Mouse (Mus musculus) megakaryocyte, adult 5-6 weeks (primary cell): Measurements from ENCODE around the gene Hps4. TPM values are rescaled to one million over a fixed set of nuclear protein-coding genes. Genes with fewer than 3 reads are reported as not detected.
"Not testable (repeated sequence)": the region's sequence is repeated elsewhere in the genome, so short reads cannot be mapped to it uniquely, and the experiment has no call there.

ENCODE experiments used
- ATAC-seq: 2 replicates; pipeline ENCODE4 v1.8.0; 2016; ENCODE audit warnings: mild to moderate bottlenecking, inconsistent platforms; ENCODE audit not compliant: poor library complexity, severe bottlenecking
- total RNA-seq, 2 experiments: library from RNA; stranded (forward) in 1 of 2; stranded (reverse) in 1 of 2; fragments of 153-499, 151-499 nt in 1 of 2; fragments of 221-1000, 200-1000 nt in 1 of 2; gene quantifications; 2 replicates each; pipeline versions ENCODE4 v1.2.3 to v1.2.4; 2015 to 2017

Hps4 gene
- total RNA-seq, 2 experiments from 2014 or later, result 14.9 to 18.8 TPM

DNA sequence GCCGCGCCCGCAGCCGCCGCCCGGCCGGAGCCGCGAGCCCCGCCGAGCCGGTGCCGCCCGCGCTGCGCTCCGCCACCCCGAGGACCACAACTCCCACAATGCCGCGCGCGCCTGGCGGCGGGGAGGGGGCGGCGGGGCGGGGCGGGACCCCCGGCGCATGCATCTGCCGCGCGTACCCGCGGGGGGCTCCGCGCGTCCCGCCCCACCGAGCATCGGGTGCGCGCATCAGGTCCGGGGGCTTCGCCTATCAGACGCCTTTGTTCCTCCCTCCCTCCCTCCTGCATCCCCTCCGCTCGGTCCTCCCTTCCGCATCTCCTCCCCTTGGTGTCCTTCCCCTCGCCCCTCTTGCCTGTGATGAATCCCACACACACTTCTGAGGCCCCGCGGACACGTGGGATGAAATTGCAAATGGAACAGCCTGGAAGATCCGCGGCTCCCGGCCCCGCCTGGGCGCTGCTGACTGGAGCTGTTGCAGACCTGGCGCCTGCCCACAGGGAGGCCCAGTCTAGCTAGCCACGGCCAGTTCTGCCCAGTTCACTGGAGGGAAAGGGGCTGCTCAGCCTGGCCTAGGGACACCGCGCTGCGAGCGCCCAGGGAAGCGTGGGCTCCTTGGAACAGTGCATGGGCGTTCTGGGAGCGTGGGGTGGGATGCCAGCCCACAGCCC lies 52.0 kb downstream of the Hps4 start, which contains the start of gene Asphd2:
Gene Asphd2, minus strand, starts transcription at position 88 of the 665 bp plus-strand sequence.
- no peak for ATAC-seq

DNA sequence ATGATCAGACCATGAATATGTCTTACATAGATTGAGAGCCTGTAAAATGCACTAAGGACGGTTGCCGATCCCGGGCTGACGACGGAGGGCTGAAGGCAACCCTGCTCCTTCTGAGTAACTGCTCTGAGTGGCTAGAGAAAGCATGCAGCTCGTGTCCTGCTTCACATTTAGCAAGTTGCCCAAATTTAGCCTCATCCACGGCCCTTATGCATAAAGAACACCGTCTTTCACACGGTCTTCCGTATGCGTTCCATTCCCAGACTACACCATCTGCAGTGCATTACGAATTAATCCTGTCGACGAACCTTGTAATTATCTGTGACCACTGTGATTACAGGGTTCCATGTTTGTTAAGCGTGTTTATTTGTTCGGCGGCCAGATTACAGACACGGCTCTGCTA lies 53.2 kb downstream of the Hps4 start:
- ATAC-seq, result no peak

DNA sequence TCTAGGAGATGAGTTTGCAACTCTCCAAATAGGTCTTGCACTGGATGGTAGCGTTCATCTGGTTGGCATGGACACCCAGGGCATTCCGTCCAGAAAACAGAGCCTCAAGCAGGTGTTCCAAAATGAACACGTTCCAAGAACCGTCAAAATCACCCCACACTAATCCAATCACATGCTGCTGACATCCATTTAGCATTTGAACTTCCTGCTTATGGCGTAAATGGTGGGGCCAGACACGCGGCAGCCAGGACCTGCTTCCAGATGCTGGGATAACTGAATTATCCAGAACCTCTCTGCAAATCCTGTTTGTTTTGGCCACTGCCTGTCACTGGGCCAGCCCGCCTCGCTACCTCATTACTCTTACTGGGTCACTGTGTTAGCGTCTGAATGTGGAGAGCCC lies 56.4 kb downstream of the Hps4 start:
- ATAC-seq, result no peak

DNA sequence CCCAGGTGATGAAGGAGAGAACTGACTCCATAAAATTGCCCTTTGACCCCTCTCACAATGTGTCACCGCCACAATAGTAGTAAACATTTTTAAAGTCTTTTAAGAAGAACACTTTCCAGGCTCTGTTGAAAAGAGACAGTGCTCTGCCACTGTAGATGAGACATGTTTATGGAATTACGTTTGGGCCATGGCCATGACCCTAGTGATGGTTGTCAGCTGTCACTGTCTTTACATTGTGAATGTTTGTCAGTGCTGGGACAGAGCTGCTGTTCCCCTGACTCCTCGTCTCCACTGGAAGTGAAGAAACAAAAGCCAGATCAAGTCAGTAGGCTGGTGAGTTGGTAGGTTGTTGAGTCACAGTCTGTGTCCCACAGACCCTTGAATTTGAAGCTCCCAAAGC lies 59.6 kb downstream of the Hps4 start:
- no peak for ATAC-seq

DNA sequence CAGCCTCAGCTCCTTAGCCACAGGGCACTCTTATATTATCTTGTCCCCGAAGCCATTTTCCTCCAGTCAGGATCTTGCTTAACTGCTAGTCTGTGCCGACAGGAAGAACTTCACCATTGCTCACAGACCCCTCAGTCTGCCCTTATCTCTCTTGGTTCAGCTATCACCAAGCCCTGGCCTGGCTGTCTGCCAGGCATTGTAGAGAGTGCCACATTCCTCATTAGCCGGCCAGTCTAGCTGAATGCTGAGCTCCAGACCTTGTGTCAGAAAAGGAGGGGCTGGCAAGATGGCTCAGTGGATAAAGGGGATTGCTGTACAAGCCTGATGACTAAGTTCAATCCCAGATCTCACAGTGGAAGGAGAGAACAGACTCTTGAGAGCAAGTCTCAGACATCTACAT lies 63.1 kb downstream of the Hps4 start:
- no peak for ATAC-seq

DNA sequence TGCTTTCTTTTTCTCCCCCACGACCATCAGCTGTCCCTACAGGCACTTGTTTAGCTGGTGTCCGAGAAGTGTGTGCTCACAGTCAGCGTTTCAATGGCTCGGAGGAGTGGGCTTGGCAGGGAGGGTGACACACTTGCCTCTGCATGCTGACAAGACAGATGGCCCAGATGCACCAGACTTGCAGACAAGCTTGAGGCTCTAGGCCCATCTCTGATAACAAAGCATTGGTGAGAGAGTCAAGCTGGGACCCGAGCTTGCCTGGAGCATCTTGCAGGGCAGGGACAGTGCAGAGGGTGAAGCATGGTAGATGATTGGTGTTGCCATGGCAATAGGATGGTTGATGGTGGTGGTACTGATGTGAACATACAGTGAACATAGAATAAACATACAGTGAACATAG lies 66.4 kb downstream of the Hps4 start:
- no peak for ATAC-seq

DNA sequence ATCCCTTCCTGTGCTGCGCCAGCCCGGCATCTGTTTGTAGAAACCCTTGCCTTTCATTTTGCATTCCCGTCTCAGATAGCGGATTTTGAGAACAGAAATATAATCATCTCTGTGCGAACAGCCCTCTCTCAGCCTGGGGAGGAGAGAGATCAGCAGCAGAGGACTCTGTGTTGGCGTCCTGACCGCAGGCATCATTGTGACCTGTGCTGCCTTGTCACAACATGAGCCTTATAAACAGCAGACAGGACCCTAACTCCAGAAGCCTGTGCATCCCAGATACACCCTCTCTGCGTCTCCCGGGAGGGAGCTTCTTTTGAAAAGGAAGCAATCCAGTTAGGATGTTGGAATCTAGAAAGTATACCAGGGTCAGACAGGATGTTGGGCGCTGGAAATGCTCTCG lies 68.2 kb downstream of the Hps4 start:
- no peak for ATAC-seq

DNA sequence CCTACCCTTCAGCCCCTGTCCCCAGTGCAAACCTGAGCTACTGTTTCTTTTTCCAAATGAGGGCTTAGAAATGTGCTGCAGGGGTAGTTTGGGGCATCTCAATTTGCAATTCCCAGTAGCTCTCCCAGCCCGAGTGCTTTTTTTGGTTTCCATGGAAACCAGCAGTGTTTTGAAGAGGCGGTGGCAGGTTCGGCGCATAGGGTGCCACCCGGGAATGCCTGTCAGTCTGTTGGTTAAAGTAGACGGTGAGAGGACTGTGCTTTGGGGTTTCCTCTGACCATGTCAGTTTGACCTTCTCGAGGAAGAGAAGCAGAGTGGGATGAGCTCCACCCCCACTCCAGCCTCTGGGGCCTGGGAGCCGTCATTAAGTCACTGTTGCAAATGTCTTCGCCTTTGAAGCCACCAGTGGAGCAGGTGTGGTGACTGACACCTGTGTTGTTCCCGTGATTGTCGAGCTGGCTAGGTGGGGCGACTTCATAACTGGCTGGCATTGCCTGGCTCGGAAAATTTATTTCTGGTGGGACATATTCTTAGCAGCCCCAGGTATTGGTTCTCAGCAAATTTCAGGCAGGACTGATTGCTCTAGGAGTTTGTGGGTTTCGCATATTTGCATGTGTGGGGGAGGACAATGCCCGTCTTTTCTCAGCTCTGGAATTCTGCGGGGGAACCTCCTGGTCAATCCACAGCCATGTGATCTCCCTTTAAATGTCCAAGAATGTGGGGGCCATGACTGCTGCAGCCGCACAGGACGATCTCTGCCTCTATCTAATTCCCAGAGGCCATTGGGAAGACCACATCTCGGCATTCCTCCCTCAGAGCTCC lies 68.8 kb downstream of the Hps4 start:
- no peak for ATAC-seq

DNA sequence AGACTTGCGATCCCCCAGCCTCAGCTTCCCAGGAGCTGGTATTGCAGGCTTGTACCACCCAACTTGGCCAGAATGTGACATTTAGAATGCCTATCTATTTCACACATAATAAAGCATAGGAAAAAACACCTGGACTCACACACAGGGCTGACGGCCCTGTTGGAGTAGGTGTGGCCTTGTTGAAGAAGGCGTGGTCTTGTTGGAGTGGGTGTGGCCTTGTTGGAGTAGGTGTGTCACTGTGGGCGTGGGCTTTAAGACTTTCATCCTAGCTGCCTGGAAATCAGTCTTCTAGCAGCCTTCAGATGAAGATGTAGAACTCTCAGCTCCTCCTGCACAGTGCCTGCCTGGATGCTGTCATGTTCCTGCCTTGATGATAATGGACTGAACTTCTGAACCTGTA lies 69.9 kb downstream of the Hps4 start:
- not testable (repeated sequence) for ATAC-seq

DNA sequence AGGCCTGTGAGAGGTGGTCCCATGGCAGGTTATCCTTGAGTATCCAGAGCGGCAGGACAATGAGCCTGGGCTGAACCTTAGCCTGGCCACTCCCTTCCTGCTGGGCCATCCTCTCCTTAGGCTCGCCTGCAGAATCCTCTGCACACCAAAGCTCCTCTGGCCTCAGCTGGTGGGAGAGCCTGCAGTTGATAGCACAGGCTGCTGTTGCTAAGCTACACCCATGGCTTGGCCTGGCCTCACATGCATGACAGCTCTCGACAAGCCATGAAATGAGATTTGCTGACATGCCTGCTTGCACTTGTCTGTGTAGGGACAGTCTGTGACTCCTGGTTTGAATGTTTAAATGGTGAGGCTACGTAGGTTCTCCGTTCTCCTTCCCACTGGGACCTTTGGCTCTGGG lies 73.8 kb downstream of the Hps4 start:
- ATAC-seq, result no peak

DNA sequence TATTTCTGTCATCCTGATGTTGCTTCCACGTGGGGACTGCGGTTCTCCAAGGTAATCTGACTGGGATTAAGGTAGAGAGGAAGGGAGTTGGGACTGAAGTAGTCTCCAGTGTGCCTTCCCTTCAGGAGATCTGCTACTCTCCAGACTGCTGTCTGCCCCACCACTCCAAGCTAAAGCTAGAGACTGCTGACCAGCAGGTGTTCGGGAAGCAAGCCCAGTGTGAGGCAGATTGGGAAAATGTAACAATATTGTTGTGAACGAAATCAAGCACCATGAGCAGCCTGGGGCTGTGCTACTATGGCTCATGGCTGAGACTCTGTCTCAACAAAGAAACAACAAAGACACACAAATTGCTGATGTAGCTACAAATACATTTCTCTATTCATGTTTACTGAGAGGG lies 75.1 kb downstream of the Hps4 start:
- no peak for ATAC-seq

DNA sequence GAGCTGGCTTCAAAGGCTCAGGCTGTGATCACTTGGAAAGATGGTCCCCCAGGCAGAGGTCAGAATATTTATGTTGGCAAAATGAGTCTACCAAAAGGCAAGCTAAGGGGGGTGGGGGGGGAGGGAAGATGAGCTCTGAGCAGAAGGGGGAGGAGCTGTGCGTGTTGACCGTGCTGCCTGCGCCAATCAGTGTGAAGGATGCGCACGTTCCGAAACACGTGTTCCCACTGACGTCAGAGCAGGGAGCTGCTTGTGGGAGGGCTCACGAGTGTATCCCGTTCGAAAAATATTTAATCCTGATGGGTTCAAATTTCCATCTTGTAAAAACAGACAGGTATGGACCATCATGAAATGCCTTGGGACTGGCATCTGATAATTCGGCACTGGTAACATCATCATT lies 76.7 kb downstream of the Hps4 start:
- ATAC-seq, result no peak

DNA sequence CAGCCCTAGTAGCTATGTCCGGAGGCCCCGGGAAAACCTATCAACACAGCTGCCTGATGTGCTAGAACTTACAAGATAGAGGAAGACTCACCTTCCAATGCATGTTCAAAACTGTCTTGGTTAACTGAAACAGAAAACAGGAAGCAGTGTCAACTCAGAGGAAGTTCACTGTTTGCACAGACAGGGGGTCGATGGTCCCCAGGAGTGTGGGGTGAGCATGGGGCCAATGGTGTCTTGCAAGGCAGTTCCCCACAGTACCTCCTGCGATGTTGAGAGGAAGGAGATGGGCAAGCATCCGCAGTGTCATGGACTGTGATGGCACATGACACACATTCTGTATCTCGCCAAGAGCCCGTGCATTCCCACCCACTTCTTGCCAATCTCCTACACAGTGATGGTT lies 83.8 kb downstream of the Hps4 start:
- ATAC-seq, result peak; percentile 51

DNA sequence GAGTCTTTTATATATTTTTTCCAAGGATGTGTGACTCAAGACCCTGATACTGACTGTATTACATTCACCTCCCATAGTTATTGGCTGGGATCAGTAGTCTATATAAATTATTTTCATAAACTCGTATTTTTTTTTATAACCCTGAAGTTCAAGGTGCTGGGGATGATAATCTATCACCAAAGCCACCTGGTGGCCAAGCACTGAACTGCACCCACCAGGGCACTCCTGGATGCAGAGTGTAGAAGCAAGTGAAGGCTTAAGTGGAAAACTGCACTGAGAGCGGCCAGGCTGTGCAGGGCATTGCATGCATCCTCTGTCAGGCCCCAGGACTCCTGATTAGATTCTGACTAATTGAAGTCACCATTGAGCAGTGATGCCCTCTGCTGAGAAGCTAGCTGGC lies 84.4 kb downstream of the Hps4 start:
- 0 out of 2 replicates have a peak, but pooled peaks have one; percentile 49 for ATAC-seq

Other genes with a start within 250 kb of the Hps4 start
- gene Cryba4, start 90.6 kb upstream of the Hps4 start, total RNA-seq (2015), result 5.2 and 8.4 TPM in 2 replicates
- gene Cryba4, start 90.6 kb upstream of the Hps4 start, total RNA-seq (2017), result 3.3 and 3.7 TPM in 2 replicates
- gene Crybb1, start 87.3 kb upstream of the Hps4 start, total RNA-seq (2015), result 2.4 and 4.2 TPM in 2 replicates
- gene Crybb1, start 87.3 kb upstream of the Hps4 start, total RNA-seq (2017), result 1.2 and 2.3 TPM in 2 replicates
- 52.1 and 57.5 TPM in 2 replicates for gene Tpst2, start 66.4 kb upstream of the Hps4 start, total RNA-seq (2015)
- gene Tpst2, start 66.4 kb upstream of the Hps4 start, total RNA-seq (2017), result 69.2 and 77.0 TPM in 2 replicates
- gene Tfip11, start 16.7 kb upstream of the Hps4 start, total RNA-seq (2015), result 11.3 and 11.7 TPM in 2 replicates
- 11.6 and 14.5 TPM in 2 replicates for gene Tfip11, start 16.7 kb upstream of the Hps4 start, total RNA-seq (2017)
- gene Srrd, start within 50 bp of the Hps4 start, total RNA-seq (2015), result 31.2 and 35.1 TPM in 2 replicates
- gene Srrd, start within 50 bp of the Hps4 start, total RNA-seq (2017), result 20.7 and 21.7 TPM in 2 replicates
- 0.23 TPM in 1 of 2 replicates, not detected in the other for gene Gm6583, start 12.9 kb downstream of the Hps4 start, total RNA-seq (2015)
- 0.73 and 1.2 TPM in 2 replicates for gene Gm6583, start 12.9 kb downstream of the Hps4 start, total RNA-seq (2017)
- gene Asphd2, start 51.8 kb downstream of the Hps4 start, total RNA-seq (2015), result not detected in 2 replicates
- not detected in 2 replicates for gene Asphd2, start 51.8 kb downstream of the Hps4 start, total RNA-seq (2017)
- not detected in 2 replicates for gene Gm6588, start 106.3 kb downstream of the Hps4 start, total RNA-seq (2015)
- not detected in 2 replicates for gene Gm6588, start 106.3 kb downstream of the Hps4 start, total RNA-seq (2017)
- gene Sez6l, start 234.1 kb downstream of the Hps4 start, total RNA-seq (2015), result not detected in 2 replicates
- gene Sez6l, start 234.1 kb downstream of the Hps4 start, total RNA-seq (2017), result not detected in 2 replicates